Mouse (Mus musculus): ENCODE results near the gene Trp73. TPM values are rescaled to one million over a fixed set of nuclear protein-coding genes. Genes with fewer than 3 reads are reported as not detected.

The Trp73 gene
- total and polyA plus RNA-seq, 3 experiments = 0.30 TPM; not detected in 2

DNA sequence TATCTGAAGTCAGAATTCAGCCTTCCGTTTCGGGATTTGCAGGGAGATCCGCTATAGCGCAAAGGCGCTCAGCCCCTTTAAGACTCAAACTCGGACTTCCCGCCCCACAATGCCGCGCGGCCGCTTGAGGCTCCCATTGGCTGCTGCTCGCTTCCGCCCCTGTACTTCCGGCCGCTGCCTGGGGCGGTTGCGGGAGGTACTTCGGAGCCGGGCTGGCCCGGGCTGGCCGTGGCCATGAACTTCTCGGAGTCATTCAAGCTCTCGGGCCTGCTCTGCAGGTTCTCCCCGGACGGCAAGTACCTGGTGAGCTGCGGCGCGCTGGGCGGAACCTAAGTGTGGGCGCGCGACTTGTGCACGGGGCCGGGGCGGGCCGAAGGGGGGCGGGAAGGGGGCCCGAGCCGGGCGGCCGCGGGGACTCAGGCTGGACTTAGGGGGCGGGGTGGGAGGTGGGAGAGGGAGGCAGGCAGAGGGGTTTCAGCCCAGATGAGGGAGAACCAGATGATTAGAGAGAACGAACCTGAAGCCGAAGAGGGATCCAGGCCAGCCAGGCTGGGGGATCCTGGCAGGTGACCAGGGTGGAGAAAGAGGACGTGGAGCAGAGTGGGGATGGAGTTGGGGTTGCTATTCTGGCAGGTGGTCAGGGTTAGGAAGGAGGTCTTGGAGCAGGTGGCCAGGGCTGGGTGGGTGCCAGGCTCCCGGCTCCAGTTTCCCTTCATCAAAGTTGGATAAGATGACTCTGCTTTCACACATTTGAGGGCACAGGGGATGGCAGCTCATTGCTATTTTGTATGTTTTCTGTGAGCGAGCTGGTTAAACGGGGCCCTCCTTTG is 2.4 kb upstream of the Trp73 start, which contains the start of gene Wrap73:
TSS of gene Wrap73 (plus strand) at position 162 of the 830 bp plus-strand sequence.
- DNase-seq = peak; percentile 94

DNA sequence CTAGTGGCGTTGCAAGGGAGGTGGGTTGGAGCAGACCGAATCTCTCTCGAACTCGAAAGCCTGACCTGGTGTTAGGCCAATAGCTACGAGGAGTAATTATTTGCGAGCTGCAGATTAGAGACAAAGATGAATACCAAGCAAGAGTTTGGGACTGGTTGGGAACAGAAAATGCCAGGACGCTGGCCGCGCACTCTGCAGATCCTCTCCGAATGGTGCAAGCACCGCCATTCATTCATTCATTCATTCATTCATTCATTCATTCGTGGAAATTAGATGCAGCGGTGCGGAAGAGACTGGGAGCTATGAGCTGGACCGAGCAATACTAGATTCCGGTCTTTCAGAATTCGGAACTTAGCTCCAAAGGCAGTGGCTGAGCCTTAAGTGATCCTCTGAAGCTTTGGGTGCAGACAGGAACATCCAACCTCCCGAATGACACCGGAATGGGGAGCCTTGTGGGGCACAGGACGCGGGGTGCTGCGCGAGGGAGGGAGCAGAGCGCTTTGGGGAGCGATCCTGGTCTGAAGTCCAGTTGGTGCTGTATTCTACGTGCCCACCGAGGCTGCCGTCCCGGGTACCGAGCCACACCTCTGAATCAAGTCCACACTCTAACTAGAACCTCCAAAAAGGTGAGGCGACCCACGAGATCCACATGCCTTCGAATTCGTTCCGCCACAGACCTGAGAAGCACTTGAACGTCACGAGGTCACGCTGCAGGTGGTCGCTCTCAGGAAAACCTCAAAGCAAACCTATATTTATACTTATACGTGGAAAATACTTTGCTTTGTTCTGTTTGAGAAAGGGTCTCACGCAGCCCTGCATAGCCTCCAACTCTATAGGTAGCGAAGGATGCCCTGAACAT is 1.2 kb upstream of the Trp73 start:
- peak; percentile 10 for DNase-seq

DNA sequence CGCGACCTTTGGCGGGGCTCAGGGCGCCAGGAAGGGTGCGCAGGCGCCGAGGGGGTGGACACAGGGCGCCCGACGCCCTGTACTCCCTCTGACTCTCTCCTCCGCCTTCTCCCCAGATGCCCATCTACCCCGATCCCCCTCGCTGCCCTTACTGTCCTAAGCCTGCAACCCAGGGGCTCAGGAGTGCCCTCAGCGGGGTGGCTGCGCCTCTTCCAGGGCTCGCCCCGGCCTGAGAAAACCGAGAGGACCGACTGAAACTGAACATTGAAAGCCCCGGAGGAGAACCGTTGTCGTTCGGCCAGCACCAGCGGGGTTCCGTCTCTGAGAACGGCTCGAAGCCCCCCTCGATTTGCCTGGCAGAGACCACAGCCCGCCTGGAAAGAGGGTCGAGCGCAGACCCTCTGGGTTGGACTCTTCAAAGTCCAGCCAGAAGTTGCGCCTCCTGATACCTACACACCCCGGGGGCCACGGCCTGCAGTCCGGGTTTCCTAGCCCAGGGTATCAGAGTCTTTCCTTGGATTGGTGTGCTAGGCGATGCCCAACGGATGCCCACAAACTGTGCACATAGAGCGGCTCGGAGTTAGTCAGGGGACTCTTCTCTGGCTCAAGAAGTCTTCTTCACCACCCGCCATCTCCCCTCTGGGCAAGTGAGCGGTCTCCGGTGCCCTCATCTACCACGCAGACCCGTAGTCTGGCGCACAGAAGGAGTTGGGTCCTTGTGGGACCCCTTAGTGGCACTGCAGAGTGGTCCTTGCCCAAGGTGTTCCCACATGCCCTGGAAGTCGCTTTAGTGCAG is 403 bp upstream of the Trp73 start:
- no peak for DNase-seq

DNA sequence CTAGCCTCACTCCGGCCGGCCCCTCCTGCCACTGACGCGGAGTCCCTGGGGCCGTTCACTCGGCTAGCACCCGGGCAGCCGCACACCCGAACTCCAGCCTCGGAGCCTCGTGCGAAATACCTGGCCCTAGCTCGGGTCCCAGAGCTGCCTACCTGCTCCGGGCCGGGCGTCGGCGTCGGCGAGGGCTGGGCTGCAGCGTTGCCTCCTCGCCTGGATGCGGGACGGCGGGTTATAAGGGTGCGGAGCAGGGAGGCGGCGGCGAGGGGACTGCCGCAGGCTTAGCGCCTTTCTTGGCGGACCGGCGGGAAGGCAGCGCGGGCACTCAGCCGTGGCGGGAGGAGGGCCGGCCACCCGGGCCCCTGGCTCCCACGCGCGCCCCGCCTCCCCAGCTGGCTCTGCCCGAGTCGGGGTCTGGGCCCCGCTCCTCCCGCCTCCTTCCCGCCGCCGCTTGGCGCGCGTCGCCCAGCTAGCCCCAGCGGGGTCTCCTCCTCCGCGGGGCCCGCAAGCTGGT is 282 bp downstream of the Trp73 start:
- DNase-seq = no peak

DNA sequence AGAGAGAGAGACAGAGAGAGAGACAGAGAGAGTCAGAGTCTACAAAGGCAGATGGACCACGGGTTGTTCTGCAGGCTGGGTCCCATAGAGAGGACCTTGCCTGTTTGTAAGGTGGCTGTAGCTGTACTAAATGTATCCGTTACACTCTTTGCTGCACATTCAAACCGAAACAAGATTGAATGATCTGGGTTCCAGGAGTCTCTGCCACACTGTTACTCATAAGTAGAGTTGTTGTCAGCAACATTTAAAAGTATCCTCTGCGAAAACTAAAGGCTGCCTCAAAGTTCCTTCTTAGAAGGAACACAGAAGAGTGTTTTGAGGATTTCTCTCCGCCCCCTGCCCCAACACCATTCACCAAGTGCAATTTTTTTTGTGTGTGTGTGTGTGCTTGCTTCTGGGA is 2.9 kb downstream of the Trp73 start:
- no peak for DNase-seq

DNA sequence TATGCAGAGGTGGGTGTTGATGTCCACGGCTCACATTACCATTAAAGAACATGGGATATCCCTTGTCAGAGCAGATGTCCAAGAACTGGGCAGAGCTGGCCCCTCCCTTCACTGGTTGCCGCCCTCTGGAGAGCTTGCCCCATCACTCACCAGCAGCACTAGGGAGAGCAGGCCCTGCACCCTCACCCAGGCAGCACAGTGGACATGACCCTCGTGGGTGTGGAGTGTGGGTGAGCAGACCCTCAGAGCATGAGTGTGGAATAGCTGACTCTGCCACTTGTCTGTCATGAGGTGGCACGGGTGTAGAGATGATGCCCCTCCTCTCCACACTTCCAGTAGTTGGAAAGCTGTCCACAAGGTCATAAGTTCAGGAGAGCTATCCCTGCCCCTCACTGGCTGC is 5.2 kb downstream of the Trp73 start:
- DNase-seq = no peak

DNA sequence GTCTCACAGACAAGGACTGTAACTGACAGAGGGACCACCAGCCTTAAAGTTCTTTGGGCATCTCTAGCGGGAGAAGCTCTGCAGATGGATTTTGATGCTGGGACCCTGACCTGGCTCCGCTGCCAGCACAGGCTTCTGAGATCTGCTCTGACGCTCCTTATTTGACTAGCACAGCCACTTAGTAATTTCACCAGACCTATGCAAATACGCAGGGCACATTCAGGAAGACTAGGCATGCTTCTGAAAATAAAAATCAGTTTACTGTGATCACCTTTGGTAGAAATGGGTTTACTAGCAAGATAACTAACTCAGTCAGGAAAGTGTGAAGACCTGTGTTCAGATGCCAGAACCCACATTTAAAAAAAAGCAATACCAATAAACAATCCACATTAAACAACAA is 8.1 kb downstream of the Trp73 start:
- no peak for DNase-seq

DNA sequence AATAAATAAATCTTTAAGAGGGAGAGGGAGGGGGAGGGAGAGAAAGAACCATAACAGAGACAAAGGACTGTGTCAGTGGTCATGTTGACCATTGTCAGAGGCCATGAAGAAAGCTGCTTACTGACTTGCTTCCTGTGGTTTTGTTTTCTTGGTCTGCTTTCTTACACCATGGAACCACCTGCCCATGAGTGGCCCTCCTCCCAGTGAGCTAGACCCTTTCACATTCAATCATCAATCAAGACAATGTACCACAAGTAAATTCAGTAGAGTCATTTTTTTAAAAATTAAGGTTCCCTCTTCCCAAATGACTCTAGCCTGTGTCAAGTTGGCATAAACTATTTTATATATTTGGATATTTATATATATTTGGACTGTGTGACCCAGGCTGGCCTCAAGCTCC is 10.1 kb downstream of the Trp73 start:
- no peak for DNase-seq

DNA sequence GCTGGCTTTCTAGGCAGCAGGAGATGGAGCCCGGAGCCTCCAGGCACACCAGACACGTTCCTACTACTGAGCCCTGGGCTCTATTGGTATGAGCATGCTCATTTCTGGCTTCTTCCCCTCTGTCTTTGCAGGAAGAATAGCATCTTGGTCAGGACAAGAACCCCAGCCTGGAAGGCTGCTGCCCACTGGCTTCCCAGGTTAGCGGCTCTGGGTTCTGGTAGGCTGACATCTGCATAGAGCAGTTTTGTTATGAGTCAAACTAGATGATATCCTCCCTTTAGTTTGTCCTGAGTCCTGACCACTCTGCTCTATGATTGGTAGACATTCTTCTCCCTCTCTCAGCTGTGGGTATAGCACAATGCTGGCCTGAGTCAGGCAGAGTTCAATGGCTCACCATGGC is 12.7 kb downstream of the Trp73 start:
- no peak for DNase-seq

DNA sequence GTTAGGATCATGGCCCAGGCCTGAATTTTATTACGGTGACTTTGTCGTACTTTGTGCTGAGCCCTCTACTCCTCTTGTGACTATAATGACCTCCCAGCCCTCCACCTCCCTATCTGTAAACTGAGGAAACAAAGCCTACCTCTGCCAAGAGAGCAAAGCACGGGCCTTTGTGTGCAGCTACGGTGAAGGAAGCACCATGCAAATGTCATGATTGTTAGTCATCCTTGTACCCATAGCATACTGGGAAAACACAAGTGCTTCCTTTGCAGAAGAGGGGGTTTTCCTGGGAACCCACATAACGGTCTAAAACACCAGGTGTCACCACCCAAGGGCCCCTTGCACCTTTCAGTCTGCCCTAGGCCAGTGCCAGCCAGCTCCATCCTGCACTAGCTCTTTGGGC is 14.8 kb downstream of the Trp73 start:
- DNase-seq = no peak

DNA sequence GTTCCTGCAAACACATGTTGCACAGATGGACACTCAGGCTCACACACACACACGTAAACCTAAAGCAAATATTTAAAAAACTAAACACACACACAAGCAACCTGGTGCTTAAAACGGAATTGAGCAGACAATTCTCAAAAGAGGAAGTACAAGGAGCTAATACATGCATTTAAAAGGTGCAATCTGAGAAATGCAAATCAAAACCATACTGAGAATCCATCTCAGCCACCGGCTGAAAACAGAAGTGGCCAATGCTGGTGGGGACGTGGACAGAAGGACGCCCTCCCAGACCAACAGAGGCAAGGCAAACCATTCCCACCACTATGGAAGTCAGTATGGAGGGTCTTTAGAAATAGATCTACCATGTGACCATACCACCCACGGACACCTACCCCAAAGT is 16.5 kb downstream of the Trp73 start:
- no peak for DNase-seq

DNA sequence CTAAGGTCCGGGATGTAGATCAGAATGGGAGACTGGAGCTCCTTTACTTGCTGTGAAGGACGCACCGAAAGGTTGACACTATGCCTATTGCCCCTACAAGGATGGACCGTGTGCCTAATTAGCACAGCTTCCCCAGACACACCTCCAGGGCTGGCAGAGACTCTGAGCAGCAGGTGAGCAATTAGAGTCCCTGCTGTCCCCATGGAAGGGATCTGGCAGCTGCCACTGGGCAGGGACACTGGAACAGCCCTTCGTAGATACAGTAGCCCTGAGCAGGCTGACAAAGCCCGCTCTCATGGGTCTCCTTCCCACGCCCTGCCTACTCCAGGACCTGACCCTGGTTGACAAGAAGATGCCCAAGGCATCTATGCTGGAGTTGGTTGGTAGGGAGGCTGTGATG is 17.6 kb downstream of the Trp73 start:
- no peak for DNase-seq

DNA sequence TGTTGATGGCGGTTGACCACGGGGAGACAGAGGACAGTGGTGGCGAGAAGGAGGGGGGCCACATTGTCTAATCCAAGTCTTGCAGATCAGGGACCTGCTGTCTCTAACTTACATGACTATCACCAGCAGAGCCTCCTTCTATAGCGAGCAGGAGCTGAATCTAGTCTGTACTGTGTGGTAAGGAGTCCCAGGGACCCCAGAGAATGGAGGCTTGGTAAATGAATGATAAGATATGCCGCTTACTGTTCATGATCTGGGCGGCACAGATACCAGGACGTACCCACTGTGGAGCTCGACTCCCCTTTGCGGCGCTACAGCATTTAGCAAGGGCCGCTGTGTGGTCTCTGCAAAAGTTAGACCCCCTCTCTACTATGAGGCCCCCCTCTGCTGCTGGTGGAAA is 18.2 kb downstream of the Trp73 start:
- DNase-seq = no peak

DNA sequence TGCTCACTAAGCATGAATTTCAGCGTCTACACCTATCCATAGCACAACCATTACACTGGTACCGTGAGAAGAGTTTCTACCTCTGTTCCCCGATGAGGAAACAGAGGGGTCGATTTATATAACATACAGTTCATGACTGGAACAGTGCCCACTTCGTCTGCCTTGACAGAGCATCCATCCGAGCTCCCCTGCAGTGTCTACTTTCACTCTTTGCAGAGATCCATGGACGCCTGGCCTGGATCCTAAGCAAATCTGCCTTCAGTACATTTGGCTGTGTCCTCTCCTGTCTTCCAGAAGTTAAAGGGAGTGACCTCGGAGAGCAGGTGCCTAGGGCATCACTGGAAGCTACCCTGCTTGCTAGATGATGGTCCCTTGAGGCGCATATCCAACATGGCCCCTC is 20.8 kb downstream of the Trp73 start:
- no peak for DNase-seq

DNA sequence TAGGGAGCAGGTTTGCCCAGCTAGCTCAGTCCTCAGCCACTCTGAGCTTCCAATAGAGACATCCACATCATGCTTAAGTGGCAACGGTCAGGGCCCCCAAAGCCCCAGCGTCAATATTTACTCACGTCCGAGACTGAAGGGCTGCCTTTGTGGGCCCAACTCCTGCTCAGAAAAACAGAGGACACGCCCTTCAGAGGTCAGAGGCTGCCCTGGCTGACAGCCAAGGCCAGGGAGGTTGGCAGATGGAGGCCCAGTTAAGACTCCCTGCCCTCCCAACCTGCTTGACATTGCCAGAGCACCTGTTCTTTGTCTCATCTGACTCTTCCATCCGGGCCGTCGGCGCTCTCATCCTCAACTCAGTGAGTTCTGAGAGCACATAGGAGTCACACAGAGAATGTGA is 21.2 kb downstream of the Trp73 start:
- DNase-seq = no peak

DNA sequence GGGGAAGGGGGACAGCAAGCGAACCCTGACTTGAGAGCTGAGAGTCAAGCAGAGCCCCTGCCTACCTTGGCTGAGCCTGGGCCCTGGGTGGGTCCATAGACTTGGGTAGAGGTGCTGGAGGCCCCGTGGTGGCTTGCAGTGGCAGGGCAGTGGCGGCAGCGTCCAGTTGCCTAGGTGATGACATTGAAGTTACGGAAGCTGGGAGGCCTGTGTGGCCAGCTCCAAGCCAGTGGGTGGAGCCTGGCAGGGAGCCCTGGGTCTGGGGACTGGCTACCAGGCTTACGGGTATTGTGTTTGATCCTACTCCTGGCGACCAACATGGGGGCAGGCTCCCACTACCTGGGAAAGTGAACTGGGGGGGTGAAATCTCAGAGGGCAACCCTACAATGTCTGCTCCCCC is 23.6 kb downstream of the Trp73 start:
- peak; percentile 45 for DNase-seq

DNA sequence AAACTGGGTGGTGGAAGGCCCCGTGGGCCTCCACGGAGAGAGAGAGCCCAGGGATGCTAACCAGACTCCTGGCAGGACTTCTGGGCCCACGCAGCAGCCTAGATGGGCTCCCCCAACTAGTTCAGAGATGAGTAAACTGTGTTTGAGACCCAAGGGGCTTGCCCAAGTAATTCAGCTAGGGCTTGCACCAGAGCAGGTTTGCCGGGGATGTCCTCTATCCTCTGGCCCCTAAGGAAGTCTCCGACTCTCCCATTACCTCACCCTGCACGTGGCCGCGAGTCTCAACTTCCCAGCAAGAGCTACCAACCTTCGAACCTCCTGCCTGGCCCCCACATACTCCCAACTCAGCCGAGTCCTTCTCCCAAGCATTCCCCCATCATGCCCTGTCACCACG is 30.2 kb downstream of the Trp73 start:
- no peak for DNase-seq

DNA sequence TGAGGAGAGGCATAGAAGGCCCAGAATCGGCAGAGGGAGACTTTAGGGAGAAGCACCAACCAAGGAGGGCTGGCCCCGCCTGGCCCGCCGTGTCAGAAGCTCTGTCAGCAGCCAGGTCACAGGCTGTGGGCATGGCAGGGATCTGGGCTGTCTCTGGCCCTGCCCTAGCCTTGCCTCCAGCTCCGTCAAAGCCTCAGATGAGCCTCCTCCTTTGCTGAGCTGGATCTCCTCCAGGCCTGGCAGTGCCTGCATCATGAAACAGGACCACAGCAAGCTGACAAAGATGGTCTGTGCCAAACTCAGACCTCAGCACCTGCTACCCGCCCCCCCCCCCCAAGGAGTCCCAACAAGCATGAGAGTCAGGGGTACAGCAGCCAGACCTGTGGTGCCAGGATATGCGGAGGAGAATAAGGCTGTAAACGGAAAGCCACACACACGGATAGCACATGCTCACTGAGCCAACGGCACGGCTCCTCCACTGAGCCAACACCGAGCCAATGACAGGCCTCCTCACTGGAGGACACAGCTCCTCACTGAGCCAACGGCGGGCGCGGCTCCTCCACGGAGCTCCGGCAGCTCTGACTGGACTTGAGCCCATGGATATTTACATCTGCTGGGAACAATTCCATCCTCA is 30.7 kb downstream of the Trp73 start:
- no peak for DNase-seq

DNA sequence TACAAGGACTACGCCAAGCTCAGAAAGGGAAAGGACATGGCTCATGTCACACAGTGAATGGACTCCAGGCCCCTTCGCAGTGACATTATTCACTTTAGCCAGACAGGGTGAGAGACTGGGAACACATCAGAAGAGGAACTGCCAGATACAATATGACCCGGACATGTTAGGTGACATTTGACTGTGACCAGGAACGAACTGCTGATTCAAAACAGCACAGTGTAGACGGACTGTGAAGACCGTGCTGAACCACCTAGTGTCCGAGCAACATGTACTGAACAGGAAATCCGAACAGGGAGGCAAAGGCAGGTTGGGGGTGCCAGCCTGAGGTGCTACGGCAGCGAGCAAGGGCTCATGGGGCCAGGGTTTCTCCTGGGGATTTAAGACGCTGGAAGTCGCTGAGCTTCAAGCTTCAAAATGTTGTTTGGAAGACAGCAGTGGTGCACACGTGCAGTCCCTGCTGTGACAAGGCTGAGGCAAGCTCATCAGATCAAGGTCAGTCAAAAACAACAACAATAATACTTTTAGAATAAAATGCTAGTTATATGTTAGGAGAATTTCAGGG is 33.4 kb downstream of the Trp73 start:
- no peak for DNase-seq

DNA sequence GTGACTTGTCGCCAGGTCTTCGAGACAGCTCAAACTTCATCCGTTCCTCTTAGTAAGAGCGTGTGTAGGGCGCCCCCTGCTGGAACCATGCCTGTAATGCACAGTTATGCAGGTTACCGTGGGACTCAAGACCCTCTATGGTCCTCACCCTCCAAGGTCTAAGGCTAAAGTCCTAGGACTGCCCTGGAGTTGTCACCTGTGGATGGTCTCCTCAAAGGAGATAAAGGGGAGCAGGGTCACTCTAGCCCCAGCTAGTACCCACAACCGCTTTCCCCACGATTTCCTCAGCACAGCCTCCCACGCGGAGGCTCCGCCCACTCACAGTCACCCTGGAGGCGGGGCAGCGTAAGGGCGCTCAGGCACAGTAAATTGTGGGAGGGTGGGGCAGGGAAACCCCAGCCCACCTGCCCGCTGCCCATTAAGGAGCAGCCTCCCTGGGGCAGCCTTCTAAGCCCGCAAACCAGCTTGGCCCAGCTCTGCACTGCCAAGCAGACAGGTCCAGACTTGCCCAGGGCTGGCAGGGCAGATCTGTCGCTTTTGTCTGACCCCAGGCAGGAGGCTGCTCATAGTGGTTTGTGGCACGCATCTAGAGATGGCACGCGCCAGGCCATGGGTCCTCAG is 34.5 kb downstream of the Trp73 start:
- peak; percentile 33 for DNase-seq

DNA sequence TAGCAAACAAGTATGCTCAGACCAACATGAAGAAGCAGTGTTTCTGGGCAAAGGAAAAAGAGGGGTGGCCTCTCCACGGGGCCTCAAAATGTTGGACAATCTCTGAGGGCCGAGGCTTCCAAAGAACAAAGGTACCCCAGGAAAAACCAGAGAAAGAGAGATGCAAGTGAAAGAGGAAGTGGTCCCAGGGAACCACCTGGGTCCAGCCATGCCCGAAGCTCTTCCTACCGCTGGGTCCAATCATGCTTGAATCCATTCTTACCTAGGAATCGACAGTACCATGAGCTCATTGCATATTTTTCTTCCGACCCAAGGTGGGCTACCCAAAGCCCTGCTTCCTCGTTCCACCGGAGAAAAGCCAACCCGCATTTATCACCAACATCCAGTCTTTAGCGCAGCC is 36.1 kb downstream of the Trp73 start:
- no peak for DNase-seq

Data from adrenal gland, adult 2 months (tissue).